Mouse (Mus musculus) layer of hippocampus, adult 18-20 months (tissue): ENCODE results near the gene Nrl. TPM values are rescaled to one million over a fixed set of nuclear protein-coding genes. Genes with fewer than 3 reads are reported as not detected.
A peak's percentile ranks its signal among the peaks of the same experiment; 100 is the strongest.

Experiments
- DNase-seq, 2 experiments: peaks; one replicate each; pipeline ENCODE4 v3.0.0; 2022; ENCODE audit warnings: low spot score in 2 of 2
- total RNA-seq, 2 experiments: library from RNA; stranded (reverse); gene quantifications; 2 replicates each; pipeline ENCODE4 v1.2.3; 2021

Gene Nrl
- total RNA-seq, 2 experiments from 2014 or later: 1.7 to 2.2 TPM

DNA sequence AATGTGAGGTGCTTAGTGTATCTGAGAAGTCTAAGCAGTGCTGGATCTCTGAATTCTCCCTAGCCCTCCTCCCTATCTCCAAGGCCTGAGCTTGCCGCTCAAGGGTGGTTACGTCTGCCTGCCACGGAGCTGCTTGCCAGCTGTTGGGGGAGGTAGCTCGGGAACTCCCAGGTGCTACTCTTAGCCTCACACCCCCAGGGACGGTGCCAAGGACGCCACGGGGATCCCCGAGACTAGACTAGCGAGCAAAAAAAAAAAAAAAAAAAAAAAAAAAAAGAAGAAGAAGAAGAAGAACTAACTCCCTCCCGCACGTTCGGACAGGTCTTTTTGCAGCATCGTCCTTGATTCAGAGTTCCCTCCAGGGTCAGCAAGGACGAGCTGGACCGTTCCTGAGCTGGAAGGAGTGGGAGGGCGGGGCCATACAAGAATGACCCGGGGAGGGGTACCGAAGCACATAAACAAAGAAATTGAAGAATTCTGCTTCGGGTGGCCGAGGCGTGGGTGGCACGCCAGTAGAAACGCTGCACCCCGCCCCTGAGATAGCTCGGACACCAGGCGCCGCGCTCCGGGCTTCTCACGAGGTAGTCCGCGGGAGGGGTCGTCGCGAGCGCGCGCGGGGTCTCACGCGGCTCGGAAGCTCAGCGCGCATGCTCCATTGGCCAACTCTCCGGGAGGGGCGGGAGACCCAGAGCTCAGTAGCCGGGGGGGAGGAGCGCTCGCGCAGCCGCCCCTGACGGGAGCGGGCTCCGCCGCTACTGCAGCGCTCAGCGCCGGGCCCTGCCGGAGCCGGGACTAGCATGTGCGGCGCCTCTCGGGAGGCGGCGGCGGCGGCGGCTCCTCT, 34.2 kb downstream of the Nrl start, which contains the start of gene Carmil3:
Gene Carmil3 (plus strand): TSS at position 291 of the 841 bp plus-strand sequence.
- peak; percentile 86 to 89 for DNase-seq

DNA sequence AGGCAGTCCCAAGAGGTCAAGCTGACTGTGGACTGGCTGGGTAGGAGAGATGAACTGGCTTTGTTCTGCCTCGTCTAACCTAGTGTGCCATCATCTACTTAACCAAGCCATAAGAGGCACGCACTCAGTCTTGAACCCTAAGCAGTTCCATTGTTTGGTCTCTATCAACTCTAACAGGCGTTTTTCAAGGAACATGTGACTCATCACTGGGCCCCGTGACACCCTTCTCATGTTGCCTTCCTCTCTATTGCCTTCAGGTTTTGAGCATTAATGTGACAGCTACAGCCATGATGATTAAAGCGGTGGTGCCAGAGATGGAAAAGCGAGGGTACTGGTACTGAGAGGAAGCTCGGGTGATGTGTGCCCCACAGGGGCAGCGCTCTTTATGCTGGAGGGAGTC, 37.9 kb downstream of the Nrl start:
- DNase-seq: no peak

DNA sequence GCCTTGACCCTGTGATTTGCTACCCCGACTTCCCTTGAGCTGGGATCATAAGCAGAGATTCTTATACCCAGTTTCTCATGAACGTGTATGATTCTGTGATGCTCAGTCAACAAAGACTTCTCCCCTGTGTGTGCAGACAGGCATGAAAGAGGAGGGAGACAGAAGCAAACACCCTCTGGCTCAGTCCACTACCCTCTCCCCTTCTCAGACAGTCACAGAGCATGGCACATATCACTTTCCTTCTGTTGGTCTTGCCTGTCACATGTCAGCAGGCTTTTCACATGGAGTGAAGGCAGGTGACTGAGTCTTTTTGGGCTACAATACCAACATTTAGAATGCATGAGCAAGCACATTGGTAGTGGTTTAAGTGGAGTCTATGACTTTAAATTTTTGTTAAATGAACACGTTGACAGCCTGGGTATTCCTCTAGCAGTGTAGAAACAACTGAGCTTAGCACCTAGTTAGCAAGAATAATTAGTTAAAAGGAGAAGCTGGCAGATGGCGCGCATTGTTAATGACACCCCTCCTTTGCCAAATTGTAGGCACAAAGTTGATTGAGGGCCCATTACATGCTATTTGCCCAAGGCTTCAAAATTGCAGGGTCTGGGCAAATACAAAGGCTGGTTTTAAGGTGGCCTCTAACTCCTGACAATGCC, 40.2 kb downstream of the Nrl start:
- peak in 1 of 2 experiments; percentile 78 for DNase-seq

DNA sequence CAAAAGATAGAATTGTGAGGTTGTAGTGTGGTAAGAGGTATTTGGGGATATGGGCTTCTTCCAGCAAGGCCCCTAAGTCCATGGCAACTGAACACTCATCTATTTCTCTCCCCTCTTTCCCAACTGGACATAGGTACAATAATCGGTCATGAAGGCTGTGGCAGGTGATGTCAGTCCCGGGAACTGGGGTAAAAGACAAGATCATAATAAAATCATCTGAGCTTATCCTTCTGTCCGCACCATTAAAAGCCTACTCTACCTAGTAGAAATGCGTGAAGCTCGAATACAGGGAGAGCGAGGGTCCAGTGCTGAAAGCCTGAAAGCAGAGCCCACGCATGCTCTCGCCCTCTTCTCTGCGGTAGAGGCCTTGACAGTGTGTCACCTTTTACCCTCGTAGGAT, 45.2 kb downstream of the Nrl start:
- no peak for DNase-seq

DNA sequence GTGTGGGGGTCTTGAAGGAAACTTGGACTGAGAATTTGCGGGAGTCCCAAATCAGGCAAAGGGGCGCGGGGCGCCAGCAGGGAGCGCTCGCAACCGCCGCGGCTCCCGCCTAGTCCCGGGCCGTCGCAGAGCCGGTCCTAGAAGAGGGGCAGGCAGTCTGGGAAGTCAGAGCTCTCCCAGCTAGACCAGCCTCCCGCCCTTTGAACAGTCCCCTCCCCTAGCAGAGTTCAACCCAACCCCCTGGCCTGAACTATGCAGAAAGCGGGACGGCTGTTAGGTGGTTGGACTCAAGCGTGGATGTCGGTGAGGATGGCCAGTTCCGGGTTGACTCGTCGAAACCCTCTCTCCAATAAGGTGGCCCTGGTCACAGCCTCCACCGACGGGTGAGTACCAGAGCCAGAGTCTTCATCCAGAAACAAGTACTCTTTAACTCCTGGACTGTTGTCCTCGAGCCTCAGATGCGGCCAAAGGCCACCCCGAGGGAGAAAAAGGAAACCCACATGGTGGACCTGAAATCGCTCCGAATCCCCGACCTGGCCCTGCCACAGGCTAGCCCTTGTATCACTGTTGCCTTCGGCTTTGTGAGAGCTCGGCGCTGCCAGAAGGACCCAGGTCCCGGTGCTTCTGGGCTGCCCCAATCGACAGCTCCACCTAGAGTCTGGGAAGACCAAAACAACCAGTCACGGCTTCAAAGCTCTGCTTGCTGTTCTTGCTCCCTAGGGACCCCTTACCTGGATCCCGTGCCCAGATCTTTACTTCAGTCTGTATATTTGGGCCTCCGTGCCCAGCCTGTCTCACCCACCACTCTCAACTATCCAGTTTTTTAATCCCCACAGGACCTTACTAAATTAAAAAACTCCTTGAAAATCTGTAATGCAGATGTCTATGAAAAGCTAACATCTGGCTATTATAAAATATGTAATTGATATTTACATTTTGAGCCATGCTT, 45.9 kb downstream of the Nrl start, which contains the start of gene Dhrs4:
Gene Dhrs4 (plus strand): TSS at position 108 of the 949 bp plus-strand sequence.
- DNase-seq: peak; percentile 68 to 83

DNA sequence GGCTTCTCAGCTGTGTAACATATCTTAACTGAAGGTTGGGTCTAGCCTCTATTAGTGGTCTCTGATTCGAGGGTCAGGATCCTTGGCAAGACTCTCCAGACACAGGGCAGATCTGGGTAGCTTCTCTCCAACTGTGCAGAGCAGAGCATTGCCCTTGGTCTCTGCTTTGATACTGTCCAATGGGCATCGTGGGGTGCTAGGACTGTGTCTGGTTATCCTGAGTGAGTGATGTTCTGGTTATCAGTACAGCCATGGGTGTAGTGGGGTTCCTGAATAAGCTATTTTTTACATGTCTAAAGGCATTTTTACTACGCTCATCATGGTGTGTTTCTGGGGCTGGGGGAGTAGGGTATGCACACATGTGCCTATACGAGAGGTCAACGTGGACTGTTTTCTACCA, 47.0 kb downstream of the Nrl start:
- no peak for DNase-seq

DNA sequence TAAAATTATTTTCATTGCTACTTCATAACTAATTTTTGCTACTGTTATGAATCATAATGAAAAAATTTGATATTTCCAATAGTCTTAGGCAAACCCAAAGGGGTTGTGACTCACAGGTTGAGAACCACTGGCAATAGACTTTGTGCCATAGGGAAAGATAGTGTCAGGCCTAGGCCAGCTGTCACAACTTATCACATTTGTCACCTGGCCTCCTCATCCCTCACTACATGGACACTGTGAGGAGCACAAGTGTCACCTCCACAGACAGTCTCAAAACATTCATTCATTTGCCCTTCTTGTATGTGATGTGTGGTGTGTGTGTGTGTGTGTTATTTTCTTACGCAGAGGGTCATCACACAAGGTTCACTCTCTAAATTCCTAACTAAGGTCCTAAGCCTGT, 47.4 kb downstream of the Nrl start:
- DNase-seq: no peak

DNA sequence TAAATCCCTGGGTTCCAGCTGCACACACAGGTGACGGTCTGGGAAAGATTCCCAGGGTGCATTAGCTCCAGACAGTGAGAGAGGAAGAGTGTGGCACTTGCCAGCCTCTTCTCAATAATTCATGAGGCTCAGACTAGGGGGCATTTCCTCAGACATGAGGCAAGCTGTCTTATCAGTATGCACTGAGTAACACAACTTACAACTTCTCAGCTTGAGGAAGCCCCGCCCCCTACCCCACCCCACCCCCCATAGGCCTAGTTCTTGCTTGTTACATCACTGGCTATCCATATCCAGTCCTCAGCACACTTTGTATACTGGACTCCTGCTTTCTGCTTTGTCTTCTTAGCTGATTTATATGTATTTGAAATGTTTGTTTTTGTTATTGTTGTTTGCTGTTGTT, 49.1 kb downstream of the Nrl start:
- no peak for DNase-seq

DNA sequence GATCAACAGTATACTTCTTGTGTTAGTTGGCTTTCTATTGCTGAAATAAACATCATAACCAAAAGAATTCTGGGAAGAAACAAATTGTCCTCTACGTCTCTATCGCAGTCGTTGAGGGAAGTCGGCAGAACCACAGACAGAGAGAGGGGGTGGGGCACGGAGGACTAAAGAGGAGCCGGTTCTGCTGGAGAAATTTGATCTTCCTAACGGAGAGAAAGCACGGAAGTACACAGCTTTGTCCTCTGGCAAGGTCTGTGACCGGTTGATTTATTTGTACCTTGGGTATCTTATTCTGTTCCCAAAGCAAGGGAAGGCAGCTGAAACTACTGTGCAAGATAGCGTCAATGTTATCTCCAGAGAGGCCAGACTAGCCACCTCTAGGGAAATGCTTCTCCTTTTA, 54.0 kb downstream of the Nrl start:
- DNase-seq: no peak

DNA sequence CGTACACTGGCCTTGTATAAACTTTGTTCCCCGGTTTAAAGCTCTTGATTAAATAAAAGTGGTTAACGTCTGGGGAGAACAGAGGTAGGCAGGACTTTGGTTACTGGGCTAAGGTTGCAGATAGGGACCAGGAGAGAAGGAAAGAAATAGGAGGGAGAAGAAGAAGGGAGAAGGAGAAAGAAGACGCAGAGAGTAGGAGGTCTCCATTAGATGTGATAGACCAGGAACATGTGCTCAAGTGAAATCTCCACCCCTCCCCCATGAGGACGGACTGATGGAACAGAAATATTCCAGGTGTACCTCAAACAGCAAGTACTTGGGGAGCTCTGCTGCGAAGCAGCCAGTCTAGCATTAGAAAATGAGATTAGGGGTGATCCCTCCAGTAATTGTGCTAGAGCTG, 55.0 kb downstream of the Nrl start:
- no peak for DNase-seq

DNA sequence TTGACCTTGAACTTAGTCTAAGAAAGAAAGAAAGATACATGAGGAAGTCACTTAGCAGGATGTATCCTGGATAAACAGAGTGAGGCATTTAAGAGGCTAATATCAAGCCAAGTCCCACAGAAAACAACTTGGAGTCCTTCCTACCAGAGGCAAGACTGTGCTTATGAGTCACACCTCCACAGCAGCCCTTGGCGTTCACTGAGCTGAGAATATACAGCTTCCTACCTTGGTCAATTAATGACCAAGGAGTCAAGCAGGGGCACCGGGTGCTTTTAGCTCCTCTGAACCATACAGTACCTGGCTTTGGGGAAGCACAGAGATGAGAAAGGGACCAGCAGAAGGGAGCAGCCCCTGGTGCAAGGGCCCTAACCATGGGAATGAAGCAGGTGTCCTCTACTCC, 55.7 kb downstream of the Nrl start:
- DNase-seq: no peak

Other genes with a start within 250 kb of the Nrl start
- 10 to 100 TPM; 20.2 to 22.1 TPM for gene Dhrs4, start 46.2 kb downstream of the Nrl start, total RNA-seq
- gene Carmil3, start 34.3 kb downstream of the Nrl start, total RNA-seq: 10 to 100 TPM; 46.8 to 50.8 TPM
- gene Cpne6, start 14.5 kb downstream of the Nrl start, total RNA-seq: 100 to 1,000 TPM; 653 to 657 TPM
- 10 to 100 TPM; 50.9 to 54.2 TPM for gene Pck2, start 15.3 kb upstream of the Nrl start, total RNA-seq
- 10 to 100 TPM; 72.2 to 83.8 TPM for gene Dcaf11, start 35.0 kb upstream of the Nrl start, total RNA-seq
- 1 to 10 TPM in 1 of 2 experiments, under 1 TPM in 1; 0.79 to 1.6 TPM for gene A730061H03Rik, start 35.4 kb upstream of the Nrl start, total RNA-seq
- gene Fitm1, start 50.6 kb upstream of the Nrl start, total RNA-seq: not detected
- gene Psme1, start 53.1 kb upstream of the Nrl start, total RNA-seq: 10 to 100 TPM; 54.0 to 56.6 TPM
- 10 to 100 TPM; 43.3 to 49.5 TPM for gene Emc9, start 60.3 kb upstream of the Nrl start, total RNA-seq
- 10 to 100 TPM; 53.7 to 57.4 TPM for gene Psme2, start 66.1 kb upstream of the Nrl start, total RNA-seq
- gene Rnf31, start 66.7 kb upstream of the Nrl start, total RNA-seq: 10 to 100 TPM; 38.0 to 43.0 TPM
- gene Irf9, start 78.6 kb upstream of the Nrl start, total RNA-seq: 10 to 100 TPM; 10.9 to 13.3 TPM
- gene Rec8, start 93.1 kb upstream of the Nrl start, total RNA-seq: 1 to 10 TPM; 1.4 to 1.8 TPM
- 100 to 1,000 TPM; 119 to 128 TPM for gene Ipo4, start 111.0 kb upstream of the Nrl start, total RNA-seq
- 1 to 10 TPM; 2.7 to 3.8 TPM for gene Gm49378, start 112.9 kb upstream of the Nrl start, total RNA-seq
- 10 to 100 TPM; 39.6 to 40.8 TPM for gene Tm9sf1, start 118.8 kb upstream of the Nrl start, total RNA-seq
- 1 to 10 TPM in 1 of 2 experiments, under 1 TPM in 1; 0.79 to 1.2 TPM for gene Tssk4, start 125.2 kb upstream of the Nrl start, total RNA-seq
- 10 to 100 TPM; 45.5 to 52.3 TPM for gene Mdp1, start 135.5 kb upstream of the Nrl start, total RNA-seq
- 10 to 100 TPM; 23.3 to 26.4 TPM for gene Gmpr2, start 147.0 kb upstream of the Nrl start, total RNA-seq
- gene Nedd8, start 147.1 kb upstream of the Nrl start, total RNA-seq: 100 to 1,000 TPM; 294 to 304 TPM
- gene Tinf2, start 156.8 kb upstream of the Nrl start, total RNA-seq: 10 to 100 TPM; 12.3 to 15.2 TPM
- not detected for gene Tgm1, start 188.9 kb upstream of the Nrl start, total RNA-seq
- gene Rabggta, start 197.3 kb upstream of the Nrl start, total RNA-seq: 10 to 100 TPM; 43.7 to 45.7 TPM
- 10 to 100 TPM; 83.2 to 98.7 TPM for gene Dhrs1, start 220.7 kb upstream of the Nrl start, total RNA-seq
- gene Nop9, start 220.7 kb upstream of the Nrl start, total RNA-seq: 10 to 100 TPM; 11.7 to 14.5 TPM
- gene Cideb, start 233.5 kb upstream of the Nrl start, total RNA-seq: 1 to 10 TPM; 1.7 to 2.2 TPM
- gene Ltb4r2, start 236.4 kb upstream of the Nrl start, total RNA-seq: under 1 TPM; 0.12 to 0.13 TPM
- under 1 TPM in 1 of 2 experiments, not detected in 1; 0.45 TPM for gene Ltb4r1, start 241.0 kb upstream of the Nrl start, total RNA-seq